Mouse (Mus musculus) heart, embryonic 13.5 days (tissue): ENCODE measurements around the gene Man2b1. TPM values are rescaled to one million over a fixed set of nuclear protein-coding genes. Genes with fewer than 3 reads are reported as not detected.
A peak's percentile ranks its signal among the peaks of the same experiment; 100 is the strongest.

Experiments
- ATAC-seq: fragments of 200-750 bp; cut with Nextera tagmentation; 2 replicates; pipeline ENCODE4 v1.8.0; 2017; ENCODE audit warnings: moderate TSS enrichment; ENCODE audit not compliant: insufficient number of reproducible peaks, low FRiP score, low TSS enrichment; ENCODE audit errors: extremely low read depth
- H3K27ac ChIP-seq: fragments of 300-500 bp; sonication (generic); replicated peaks from 2 replicates; pipeline ENCODE4 v1.5.1; 2015; ENCODE audit warnings: moderate library complexity, mild to moderate bottlenecking, inconsistent platforms
- H3K27me3 ChIP-seq: fragments of 300-500 bp; sonication (generic); replicated peaks from 2 replicates; pipeline ENCODE4 v1.6.1; 2015; ENCODE audit warnings: mild to moderate bottlenecking, inconsistent platforms
- H3K36me3 ChIP-seq: fragments of 300-500 bp; sonication (generic); 2 replicates; pipeline ENCODE4 v1.6.1; 2015; ENCODE audit warnings: mild to moderate bottlenecking, inconsistent platforms
- H3K4me1 ChIP-seq: fragments of 300-500 bp; sonication (generic); 2 replicates; pipeline ENCODE4 v1.6.1; 2015; ENCODE audit warnings: inconsistent platforms
- H3K4me2 ChIP-seq: fragments of 300-500 bp; sonication (generic); 2 replicates; pipeline ENCODE4 v1.6.1; 2015; ENCODE audit warnings: inconsistent platforms, mild to moderate bottlenecking, moderate library complexity
- H3K4me3 ChIP-seq: fragments of 300-500 bp; sonication (generic); 2 replicates; pipeline ENCODE4 v1.5.1; 2015; ENCODE audit warnings: moderate library complexity, mild to moderate bottlenecking, inconsistent platforms
- H3K9ac ChIP-seq: fragments of 300-500 bp; sonication (generic); 2 replicates; pipeline ENCODE4 v1.6.1; 2015; ENCODE audit warnings: inconsistent platforms, mild to moderate bottlenecking, moderate library complexity
- H3K9me3 ChIP-seq: fragments of 300-500 bp; sonication (generic); 2 replicates; pipeline ENCODE4 v1.6.1; 2016; ENCODE audit warnings: inconsistent platforms
- WGBS: fragments of 180-500 bp; shearing (Covaris S2); methylation state at CpG from one replicate; pipeline ENCODE4 v1.1.7; 2015; ENCODE audit warnings: mixed read lengths; 5-methylcytosine and 5-hydroxymethylcytosine counted together
- polyA plus RNA-seq: library from polyadenylated mRNA; unstranded; fragments of >200 nt; fragmentation: Nextera tagmentation; extraction: Ambion mirVana; gene quantifications from 2 replicates; pipeline ENCODE4 v1.2.1, GENCODE M21; 2015

Gene Man2b1
- polyA plus RNA-seq, 1 experiment from 2014 or later, result 30.5 TPM

DNA sequence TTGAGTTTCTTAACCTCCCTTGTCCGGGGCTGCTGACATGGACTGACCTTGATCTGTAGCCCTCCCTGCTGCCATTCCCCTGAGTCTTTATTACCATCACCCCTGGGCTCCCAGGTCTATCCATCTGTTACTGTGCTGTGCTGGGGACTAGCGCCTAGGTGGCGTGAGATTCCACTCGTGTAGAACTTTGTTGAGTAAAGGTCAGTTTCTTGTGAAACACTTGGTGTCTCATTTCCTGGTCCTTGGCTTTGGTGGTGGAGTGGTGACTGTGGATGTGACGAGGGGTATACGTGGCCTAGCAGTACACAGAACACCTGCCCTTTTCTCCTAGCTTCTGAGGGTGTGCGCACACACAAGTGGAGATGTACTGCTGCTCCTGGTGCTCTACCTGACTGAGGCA, 25.7 kb upstream of the Man2b1 start:
- Histone ChIP-seq H3K27ac (no peak overlapping the region), H3K9me3 (no peaks in the 10 kb centered on the region), H3K4me2 (no peak overlapping the region), H3K4me3 (no peak overlapping the region), H3K27me3 (no peaks in the 10 kb centered on the region), H3K9ac (no peak overlapping the region), H3K36me3 (peaks cover 50% of the 10 kb centered on the region), H3K4me1 (peaks cover 10% of the 10 kb centered on the region)
- no peak for ATAC-seq
- WGBS, result 84% methylated on average over 7 of the region's 7 CpGs

DNA sequence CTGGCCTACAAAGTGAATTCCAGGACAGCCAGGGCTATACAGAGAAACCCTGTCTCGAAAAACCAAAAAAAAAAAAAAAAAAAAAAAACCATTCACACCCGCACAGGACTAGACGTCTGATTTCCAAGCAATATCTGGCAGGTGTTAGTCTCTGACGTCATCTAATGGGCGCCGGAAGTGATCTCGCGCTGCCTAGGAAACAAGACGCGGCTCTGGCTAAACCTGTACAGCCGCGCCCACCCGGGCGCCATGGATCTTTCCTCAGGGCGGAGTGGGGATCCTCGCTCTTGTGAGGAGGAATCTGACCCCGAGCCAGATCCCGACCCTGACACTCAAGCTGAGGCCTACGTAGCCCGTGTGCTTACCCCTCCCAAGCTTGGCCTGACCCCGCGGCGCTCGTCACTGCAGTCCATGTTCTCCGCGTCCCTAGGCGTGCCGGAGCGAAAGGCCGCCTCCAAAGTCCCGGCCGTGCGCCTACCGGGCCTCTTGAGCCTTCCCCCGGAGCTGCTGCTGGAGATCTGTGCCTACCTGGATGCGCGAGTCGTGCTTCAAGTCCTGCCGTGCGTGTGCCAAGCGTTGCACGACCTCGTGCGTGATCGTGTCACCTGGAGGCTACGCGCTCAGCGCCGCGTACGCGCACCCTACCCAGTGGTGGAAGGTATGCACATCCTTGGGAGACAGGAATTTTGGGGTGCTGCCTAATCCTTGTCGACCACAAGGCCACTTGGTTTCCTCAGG, 23.0 kb upstream of the Man2b1 start, which contains the start of gene Fbxw9:
TSS of gene Fbxw9 (plus strand) at position 177 of the 738 bp plus-strand sequence.
- Histone ChIP-seq H3K9me3 (no peaks in the 10 kb centered on the region), H3K27me3 (no peaks in the 10 kb centered on the region), H3K4me2 (peak within 1 kb of the TSS; percentile 93), H3K9ac (peak within 1 kb of the TSS; percentile 84), H3K4me1 (peaks cover 10% of the 10 kb centered on the region), H3K36me3 (peaks cover 43% of the 10 kb centered on the region), H3K4me3 (peak within 1 kb of the TSS; percentile 88), H3K27ac (no peak within 1 kb of the TSS)
- peak; percentile 67; the same call in 1 of the 2 replicates for ATAC-seq
- WGBS, result under 1% methylated on average over 53 of the region's 53 CpGs

DNA sequence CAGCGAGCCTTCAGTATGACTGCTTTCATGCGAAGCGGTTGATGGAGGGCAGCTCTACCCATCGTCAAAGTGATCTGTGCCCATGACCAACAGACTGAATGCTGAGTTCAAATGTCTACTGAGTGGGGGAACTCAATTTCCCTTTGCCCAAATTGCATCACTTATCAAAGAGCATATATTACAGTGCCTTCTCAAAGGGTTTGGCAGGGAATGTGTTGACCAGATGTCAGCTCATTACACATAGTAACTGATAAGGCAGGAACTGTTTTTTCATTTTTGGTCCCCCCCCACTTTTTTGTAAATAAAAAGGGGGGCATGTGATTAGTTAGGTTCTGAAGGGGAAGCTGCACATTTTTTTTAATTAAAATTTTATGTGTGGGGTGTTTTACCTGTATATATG, 20.5 kb upstream of the Man2b1 start:
- H3K27me3 ChIP-seq, result no peaks in the 10 kb centered on the region
- WGBS, result 93% methylated on average over 4 of the region's 4 CpGs
- H3K27ac ChIP-seq, result no peak overlapping the region
- no peak overlapping the region for H3K9ac ChIP-seq
- peaks cover 10% of the 10 kb centered on the region for H3K4me1 ChIP-seq
- no peak overlapping the region for H3K4me3 ChIP-seq
- H3K9me3 ChIP-seq, result no peaks in the 10 kb centered on the region
- H3K4me2 ChIP-seq, result no peak overlapping the region
- H3K36me3 ChIP-seq, result peaks cover 37% of the 10 kb centered on the region
- no peak for ATAC-seq

DNA sequence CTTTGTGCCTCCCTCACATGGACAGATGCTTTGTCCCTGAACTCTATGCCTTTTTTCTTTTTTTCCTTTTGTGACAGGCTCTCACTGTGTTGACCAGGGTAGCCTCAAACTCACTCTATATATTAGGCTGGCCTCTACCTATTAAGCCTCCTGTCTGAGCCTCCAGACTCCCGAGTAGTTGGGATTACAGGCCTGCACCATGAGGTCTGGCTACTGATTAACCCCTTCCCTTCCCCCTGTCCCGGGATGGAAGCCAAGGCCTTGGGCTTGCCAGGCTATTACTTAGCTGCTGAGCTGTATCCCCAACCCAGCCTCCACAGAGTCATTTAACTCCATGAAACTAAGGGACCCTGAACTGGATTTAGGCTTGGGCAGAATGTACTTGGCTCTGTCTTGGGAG, 17.9 kb upstream of the Man2b1 start:
- Histone ChIP-seq H3K4me3 (no peak overlapping the region), H3K4me1 (peaks cover 10% of the 10 kb centered on the region), H3K4me2 (no peak overlapping the region), H3K27ac (no peak overlapping the region), H3K27me3 (no peaks in the 10 kb centered on the region), H3K9me3 (no peaks in the 10 kb centered on the region), H3K9ac (no peak overlapping the region), H3K36me3 (peaks cover 37% of the 10 kb centered on the region)
- ATAC-seq, result no peak
- WGBS, result 38% methylated on average over 2 of the region's 2 CpGs

DNA sequence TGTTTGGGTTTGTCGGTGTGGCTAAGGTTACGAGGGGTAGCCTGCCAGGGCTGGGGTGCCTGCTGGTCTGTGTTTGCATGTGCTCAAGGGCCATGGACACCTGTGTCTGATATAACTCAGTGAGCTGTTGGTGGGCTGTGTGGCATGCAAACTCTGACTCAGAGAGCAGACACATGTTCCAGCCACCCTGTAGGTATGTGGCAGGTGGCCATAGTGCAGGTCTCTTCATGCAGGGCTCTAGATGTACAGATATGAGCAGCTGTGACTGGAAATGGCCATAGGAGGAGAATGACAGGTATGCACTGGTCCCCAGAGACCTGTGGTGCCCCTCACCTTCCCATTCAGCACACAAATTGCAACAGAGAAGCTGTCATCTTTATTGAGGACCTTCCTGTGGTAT, 15.9 kb upstream of the Man2b1 start:
- peaks cover 35% of the 10 kb centered on the region for H3K36me3 ChIP-seq
- no peaks in the 10 kb centered on the region for H3K27me3 ChIP-seq
- H3K4me1 ChIP-seq, result peaks cover 7% of the 10 kb centered on the region
- 85% methylated on average over 2 of the region's 2 CpGs for WGBS
- no peaks in the 10 kb centered on the region for H3K9me3 ChIP-seq
- no peak overlapping the region for H3K4me3 ChIP-seq
- no peak overlapping the region for H3K4me2 ChIP-seq
- no peak for ATAC-seq
- H3K27ac ChIP-seq, result no peak overlapping the region
- no peak overlapping the region for H3K9ac ChIP-seq

DNA sequence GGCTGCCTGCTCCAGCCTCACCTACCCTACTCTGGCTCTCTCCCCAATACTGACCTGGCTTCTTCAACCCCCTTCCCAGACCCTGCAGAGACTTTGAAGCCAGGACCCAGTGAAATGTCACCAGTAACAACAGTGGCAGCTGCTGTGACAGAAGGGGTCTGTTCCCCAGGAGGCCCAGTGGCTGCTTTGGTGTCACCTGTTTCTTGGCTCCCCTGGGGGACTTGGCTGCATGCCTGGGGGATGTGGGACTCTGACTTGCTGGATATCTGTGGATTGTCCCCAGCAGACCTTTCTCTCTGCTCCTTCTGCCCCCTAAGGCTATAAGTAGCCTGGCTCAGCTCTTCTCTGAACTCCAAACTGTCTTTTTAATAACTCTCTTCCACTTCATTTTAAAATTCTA, 15.1 kb upstream of the Man2b1 start, which contains the start of gene Gm5741:
TSS of gene Gm5741 (minus strand) at position 1 of the 400 bp plus-strand sequence.
- Histone ChIP-seq H3K4me1 (peaks cover 15% of the 10 kb centered on the region), H3K36me3 (peaks cover 28% of the 10 kb centered on the region), H3K27ac (no peak within 1 kb of the TSS), H3K4me3 (no peak within 1 kb of the TSS), H3K27me3 (no peaks in the 10 kb centered on the region), H3K9me3 (no peaks in the 10 kb centered on the region), H3K9ac (no peak within 1 kb of the TSS), H3K4me2 (no peak within 1 kb of the TSS)
- ATAC-seq, result no peak

DNA sequence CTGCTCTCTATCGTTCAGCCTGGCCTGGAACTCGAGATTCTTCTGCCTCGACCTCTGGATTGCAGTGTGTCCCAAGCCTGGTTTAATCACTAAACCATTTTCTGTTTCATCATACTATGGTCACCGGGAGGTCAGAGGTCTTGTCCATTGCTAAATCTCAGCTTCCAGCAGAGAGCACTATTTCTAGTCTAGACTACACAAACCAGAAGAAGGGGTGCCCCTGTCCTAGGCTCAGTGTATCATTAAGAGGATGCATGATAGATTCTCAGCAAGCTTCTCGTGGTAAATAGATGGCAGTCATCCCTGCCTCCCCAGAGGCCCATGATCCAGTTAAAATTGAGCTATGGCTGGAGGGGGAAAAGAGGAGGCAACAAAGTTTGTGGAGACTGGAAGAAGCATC, 12.0 kb upstream of the Man2b1 start:
- H3K27me3 ChIP-seq, result no peaks in the 10 kb centered on the region
- peaks cover 40% of the 10 kb centered on the region for H3K36me3 ChIP-seq
- peak overlapping the region; percentile 86 for H3K4me2 ChIP-seq
- peak overlapping the region; percentile 95 for H3K9ac ChIP-seq
- peaks cover 17% of the 10 kb centered on the region for H3K4me1 ChIP-seq
- peak overlapping the region; percentile 98 for H3K27ac ChIP-seq
- peak overlapping the region; percentile 96 for H3K4me3 ChIP-seq
- no peak for ATAC-seq
- WGBS, result 80% methylated on average over 5 of the region's 5 CpGs
- H3K9me3 ChIP-seq, result no peaks in the 10 kb centered on the region

DNA sequence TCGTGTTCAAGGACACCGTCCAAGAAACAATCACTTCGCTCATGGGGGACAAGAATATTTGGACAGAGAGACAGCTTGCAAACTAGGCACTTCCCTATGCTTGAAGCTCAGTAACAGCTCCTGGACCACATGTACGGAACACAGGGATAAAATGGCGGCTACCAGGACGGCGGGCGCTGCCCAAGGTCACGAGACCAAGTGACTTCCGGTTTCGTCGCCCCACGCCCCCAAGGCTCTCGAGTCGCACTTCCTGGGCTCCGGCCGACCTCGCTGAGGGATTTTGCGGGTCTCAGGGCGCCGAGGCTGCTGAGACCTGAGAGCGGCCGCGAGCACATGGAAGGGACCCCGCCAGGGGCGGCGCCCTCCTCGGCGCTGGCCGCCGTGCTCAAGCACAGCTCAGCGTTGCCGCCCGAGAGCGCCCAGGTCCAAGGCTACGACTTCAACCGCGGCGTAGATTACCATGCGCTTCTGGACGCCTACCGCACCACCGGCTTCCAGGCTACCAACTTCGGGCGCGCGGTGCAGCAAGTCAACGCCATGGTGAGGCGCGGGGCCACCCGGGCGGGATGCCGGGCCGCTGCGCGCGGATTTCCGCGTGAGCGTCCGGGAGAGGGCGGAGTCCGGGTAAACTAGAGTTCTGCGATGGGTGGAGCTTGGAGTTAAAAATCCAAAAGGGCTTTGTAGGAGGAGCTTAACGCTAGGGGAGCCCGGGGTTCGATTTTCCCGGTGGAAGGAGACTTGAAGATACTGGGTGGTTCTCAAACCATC, 11.4 kb upstream of the Man2b1 start, which contains the start of gene Dhps:
TSS of gene Dhps (plus strand) at position 244 of the 768 bp plus-strand sequence.
- H3K4me1 ChIP-seq, result peaks cover 17% of the 10 kb centered on the region
- H3K4me2 ChIP-seq, result peak within 1 kb of the TSS; percentile 86
- under 1% methylated on average over 65 of the region's 68 CpGs for WGBS
- peak within 1 kb of the TSS; percentile 98 for H3K27ac ChIP-seq
- H3K4me3 ChIP-seq, result peak within 1 kb of the TSS; percentile 96
- peak; percentile 83 for ATAC-seq
- H3K9me3 ChIP-seq, result no peaks in the 10 kb centered on the region
- peaks cover 40% of the 10 kb centered on the region for H3K36me3 ChIP-seq
- peak within 1 kb of the TSS; percentile 95 for H3K9ac ChIP-seq
- no peaks in the 10 kb centered on the region for H3K27me3 ChIP-seq

DNA sequence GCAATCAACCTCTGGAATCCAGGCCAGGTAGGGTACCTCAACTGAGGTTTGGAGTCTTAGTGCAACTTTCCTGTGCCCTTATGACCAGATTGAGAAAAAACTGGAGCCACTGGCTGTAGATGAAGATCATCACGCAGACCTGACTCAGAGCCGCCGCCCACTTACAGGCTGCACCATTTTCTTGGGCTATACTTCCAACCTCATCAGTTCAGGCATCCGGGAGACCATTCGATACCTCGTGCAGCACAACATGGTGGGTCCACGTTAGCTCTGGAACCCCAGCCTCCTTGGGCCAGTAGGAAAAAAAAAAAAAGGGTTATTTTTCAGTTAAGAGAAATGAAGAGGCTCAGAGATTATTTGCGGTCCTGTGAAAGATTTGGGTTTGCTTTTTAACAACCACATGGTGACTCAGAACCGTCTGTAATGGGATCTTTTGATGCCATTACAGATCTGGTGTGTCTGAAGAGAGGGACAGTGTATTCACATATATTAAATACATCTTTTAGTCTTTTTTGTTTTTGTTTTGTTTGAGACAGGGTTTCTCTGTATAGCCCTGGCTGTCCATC, 10.6 kb upstream of the Man2b1 start:
- no peak for ATAC-seq
- H3K9ac ChIP-seq, result peak overlapping the region; percentile 95
- no peaks in the 10 kb centered on the region for H3K27me3 ChIP-seq
- no peaks in the 10 kb centered on the region for H3K9me3 ChIP-seq
- peak overlapping the region; percentile 86 for H3K4me2 ChIP-seq
- 33% methylated on average over 9 of the region's 9 CpGs for WGBS
- H3K4me3 ChIP-seq, result peak overlapping the region; percentile 96
- peaks cover 42% of the 10 kb centered on the region for H3K36me3 ChIP-seq
- peak overlapping the region; percentile 98 for H3K27ac ChIP-seq
- H3K4me1 ChIP-seq, result peaks cover 17% of the 10 kb centered on the region

DNA sequence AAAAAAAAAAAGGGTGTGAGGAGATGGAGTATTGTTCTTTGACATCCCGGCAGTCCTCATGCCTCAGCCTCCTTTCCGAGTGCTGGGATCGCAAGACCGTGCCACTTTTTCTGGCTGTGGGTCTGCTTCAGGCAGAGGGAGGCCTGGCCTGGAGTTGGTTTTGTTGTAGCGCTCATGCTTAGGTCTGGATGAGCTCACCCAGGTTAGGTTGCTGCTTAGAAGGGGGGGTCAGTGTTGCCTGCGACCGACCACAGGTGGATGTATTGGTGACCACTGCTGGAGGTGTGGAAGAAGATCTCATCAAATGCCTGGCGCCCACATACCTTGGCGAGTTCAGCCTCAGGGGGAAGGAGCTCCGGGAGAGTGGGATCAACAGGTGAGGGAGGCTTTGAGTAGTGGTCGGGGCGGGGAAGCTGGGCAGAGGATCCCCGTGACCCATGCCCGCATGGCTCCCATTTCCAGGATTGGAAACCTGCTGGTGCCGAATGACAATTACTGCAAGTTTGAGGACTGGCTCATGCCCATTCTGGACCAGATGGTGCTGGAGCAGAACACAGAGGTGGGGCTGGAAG, 9.9 kb upstream of the Man2b1 start:
- no peak for ATAC-seq
- WGBS, result 87% methylated on average over 15 of the region's 15 CpGs
- H3K4me2 ChIP-seq, result peak overlapping the region; percentile 86

DNA sequence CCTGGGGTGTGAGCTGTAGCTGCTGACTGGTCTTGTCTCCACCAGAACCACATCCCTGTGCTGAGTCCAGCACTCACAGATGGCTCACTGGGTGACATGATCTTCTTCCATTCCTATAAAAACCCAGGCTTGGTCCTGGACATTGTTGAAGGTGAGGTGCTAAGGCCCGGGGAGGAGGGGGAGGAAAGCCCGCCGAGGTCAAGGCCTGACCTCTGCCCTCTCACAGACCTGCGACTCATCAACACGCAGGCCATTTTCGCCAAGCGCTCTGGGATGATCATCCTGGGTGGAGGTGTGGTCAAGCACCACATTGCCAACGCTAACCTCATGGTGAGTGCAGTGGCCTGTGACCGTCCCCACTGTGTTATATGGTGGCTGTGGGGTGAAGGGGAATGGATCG, 8.9 kb upstream of the Man2b1 start:
- no peaks in the 10 kb centered on the region for H3K9me3 ChIP-seq
- H3K9ac ChIP-seq, result no peak overlapping the region
- peaks cover 24% of the 10 kb centered on the region for H3K4me1 ChIP-seq
- WGBS, result 73% methylated on average over 10 of the region's 10 CpGs
- no peak overlapping the region for H3K4me3 ChIP-seq
- H3K4me2 ChIP-seq, result no peak overlapping the region
- no peaks in the 10 kb centered on the region for H3K27me3 ChIP-seq
- ATAC-seq, result no peak
- no peak overlapping the region for H3K27ac ChIP-seq
- peaks cover 57% of the 10 kb centered on the region for H3K36me3 ChIP-seq

More for the DNA sequence above, 9.9 kb upstream of the Man2b1 start:
- H3K4me3 ChIP-seq, result peak overlapping the region; percentile 96; the same call in 1 of the 2 replicates
- no peak overlapping the region for H3K27ac ChIP-seq
- peaks cover 17% of the 10 kb centered on the region for H3K4me1 ChIP-seq
- H3K27me3 ChIP-seq, result no peaks in the 10 kb centered on the region
- H3K9me3 ChIP-seq, result no peaks in the 10 kb centered on the region
- H3K36me3 ChIP-seq, result peaks cover 48% of the 10 kb centered on the region
- H3K9ac ChIP-seq, result no peak overlapping the region; the same call in 1 of the 2 replicates
